Mouse (Mus musculus): ENCODE results near the gene Cd300ld3. TPM values are rescaled to one million over a fixed set of nuclear protein-coding genes. Genes with fewer than 3 reads are reported as not detected.

Gene Cd300ld3
- polyA plus RNA-seq, 1 experiment: 41.5 TPM

DNA sequence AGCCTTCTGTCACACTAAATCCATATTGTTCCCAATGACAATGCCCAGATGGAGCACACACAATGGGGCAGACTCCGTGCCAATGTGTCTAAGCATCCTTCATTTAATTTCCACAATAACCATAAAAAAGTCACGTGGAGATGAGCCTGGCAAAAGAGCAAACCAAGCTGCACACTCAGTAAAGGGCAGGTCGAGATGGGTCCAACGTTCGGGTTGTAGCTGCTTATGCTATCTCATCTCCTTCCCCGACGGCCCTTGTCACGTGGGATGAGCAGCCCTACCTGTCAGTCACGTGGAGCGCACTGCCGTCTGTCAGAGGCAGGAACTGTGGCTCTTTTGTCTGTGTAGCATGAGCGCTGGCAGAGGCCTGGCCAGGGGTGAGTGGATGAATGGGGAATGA, 36.4 kb upstream of the Cd300ld3 start:
- H3K4me3 ChIP-seq (ENCODE audit: control insufficient read depth, insufficient read depth, low read length): no peak overlapping the region
- no peak for TF ChIP-seq CTCF (IDR thresholded peaks at IDR 0.05; ENCODE audit: borderline replicate concordance, control insufficient read depth, extremely low read depth, insufficient read depth, low read length, poor library complexity)
- no peak for TF ChIP-seq POLR2A (IDR thresholded peaks at IDR 0.05; ENCODE audit: control insufficient read depth, extremely low read depth, insufficient read depth, low read length, poor library complexity)
- no peaks in the 10 kb centered on the region for H3K36me3 ChIP-seq (ENCODE audit: control insufficient read depth, insufficient read depth, low read length)
- DNase-seq: no peak
- 70% methylated on average over 12 of the region's 12 CpGs for WGBS
- 0 out of 2 replicates have a peak, but pooled peaks cover 2% of the 10 kb centered on the region for H3K4me1 ChIP-seq (replicated peaks; ENCODE audit: control insufficient read depth, insufficient read depth, low read length)
- H3K27ac ChIP-seq (ENCODE audit: control insufficient read depth, insufficient read depth, low read length): no peak overlapping the region
- H3K27me3 ChIP-seq (ENCODE audit: control insufficient read depth, insufficient read depth, low read length): no peaks in the 10 kb centered on the region; the same call in 1 of the 2 replicates

DNA sequence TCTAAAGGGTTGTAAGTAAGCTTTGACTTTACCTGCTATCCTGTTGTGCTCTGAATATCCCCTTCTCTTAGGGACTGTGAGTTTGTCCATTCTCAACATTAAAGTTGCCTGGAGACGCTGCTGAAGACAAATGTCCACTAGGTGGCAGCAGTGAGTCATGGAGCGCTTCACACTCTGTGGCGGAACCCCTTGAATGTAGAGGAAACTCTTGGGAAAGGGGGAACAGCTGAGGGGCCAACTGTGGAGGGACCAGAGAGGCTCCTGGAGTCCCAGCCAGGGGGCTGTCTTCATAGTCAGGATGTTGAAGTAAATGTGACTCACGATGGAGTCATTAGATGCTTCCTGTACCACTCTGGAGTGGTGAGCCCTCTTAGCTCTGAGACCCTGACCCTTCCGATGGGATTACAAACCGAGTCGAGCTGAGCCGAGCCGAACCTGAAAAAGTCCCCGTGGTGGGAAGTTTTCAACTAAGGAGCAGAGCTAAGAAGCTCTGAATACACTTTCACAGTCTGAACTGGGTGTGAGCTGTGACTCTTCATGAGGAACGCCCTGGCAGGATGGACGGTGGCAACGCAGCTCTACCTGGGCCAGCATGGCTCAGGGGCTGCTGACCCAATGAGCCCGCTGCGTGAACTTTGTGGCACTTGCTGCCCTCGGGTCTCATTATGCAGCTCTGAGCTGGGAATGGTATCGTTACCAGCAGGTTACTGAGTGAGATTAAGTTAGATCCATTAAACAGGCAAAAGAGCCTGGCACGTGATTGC, 35.3 kb upstream of the Cd300ld3 start:
- no peaks in the 10 kb centered on the region for H3K36me3 ChIP-seq (ENCODE audit: control insufficient read depth, insufficient read depth, low read length)
- 43% methylated on average over 18 of the region's 18 CpGs for WGBS
- TF ChIP-seq POLR2A (IDR thresholded peaks at IDR 0.05; ENCODE audit: control insufficient read depth, extremely low read depth, insufficient read depth, low read length, poor library complexity) (no peak), CTCF (IDR thresholded peaks at IDR 0.05; ENCODE audit: borderline replicate concordance, control insufficient read depth, extremely low read depth, insufficient read depth, low read length, poor library complexity) (peak; percentile 52; the same call in 1 of the 2 replicates)
- no peak overlapping the region for H3K27ac ChIP-seq (ENCODE audit: control insufficient read depth, insufficient read depth, low read length)
- peak; percentile 63 for DNase-seq
- no peak overlapping the region for H3K4me3 ChIP-seq (ENCODE audit: control insufficient read depth, insufficient read depth, low read length)
- no peaks in the 10 kb centered on the region for H3K27me3 ChIP-seq (ENCODE audit: control insufficient read depth, insufficient read depth, low read length)
- H3K4me1 ChIP-seq (replicated peaks; ENCODE audit: control insufficient read depth, insufficient read depth, low read length): no peaks in the 10 kb centered on the region

DNA sequence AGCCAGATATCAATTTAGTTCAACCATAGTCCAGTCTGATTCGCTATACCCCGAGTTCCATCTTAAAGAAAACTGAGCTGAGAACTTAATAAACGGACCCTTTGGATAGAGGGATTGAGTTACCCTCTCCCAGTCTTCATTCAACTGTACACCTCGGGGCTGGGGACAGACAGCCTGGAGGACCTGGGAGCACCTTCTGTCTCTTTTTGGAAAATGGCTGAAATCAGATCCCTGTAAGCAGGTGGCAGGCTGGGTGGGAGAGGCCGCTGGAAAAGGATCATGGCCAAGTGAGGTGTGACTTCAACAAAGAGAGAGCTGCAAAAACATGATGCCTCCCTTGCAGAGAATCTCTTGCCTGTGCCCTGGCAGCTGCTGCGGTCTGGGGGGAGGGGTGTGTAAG, 34.0 kb upstream of the Cd300ld3 start:
- 72% methylated on average over 6 of the region's 6 CpGs for WGBS
- TF ChIP-seq CTCF (IDR thresholded peaks at IDR 0.05; ENCODE audit: borderline replicate concordance, control insufficient read depth, extremely low read depth, insufficient read depth, low read length, poor library complexity) (no peak), POLR2A (IDR thresholded peaks at IDR 0.05; ENCODE audit: control insufficient read depth, extremely low read depth, insufficient read depth, low read length, poor library complexity) (no peak)
- no peaks in the 10 kb centered on the region for H3K4me1 ChIP-seq (replicated peaks; ENCODE audit: control insufficient read depth, insufficient read depth, low read length)
- no peaks in the 10 kb centered on the region for H3K36me3 ChIP-seq (ENCODE audit: control insufficient read depth, insufficient read depth, low read length)
- H3K27me3 ChIP-seq (ENCODE audit: control insufficient read depth, insufficient read depth, low read length): no peaks in the 10 kb centered on the region
- DNase-seq: no peak
- H3K4me3 ChIP-seq (ENCODE audit: control insufficient read depth, insufficient read depth, low read length): no peak overlapping the region
- no peak overlapping the region for H3K27ac ChIP-seq (ENCODE audit: control insufficient read depth, insufficient read depth, low read length)

DNA sequence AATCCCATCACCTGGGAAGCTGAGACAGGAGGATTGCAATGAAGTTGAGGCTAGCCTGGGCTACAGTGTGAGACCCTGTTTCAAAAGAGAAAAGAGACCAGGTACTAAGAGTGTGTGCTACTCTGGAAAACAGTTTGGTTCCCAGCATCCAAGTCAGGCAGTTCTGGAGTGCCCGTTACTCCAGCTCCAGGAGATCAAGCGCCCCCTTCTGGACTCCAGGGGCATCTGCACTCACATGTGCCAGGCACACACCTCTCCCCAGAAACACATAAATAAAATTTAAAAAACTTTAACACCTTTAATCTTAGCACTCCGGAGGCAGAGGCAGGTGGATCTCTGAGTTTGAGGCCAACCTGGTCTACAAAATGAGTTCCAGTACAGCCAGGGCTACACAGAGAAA, 33.2 kb upstream of the Cd300ld3 start:
- Histone ChIP-seq H3K4me1 (replicated peaks; ENCODE audit: control insufficient read depth, insufficient read depth, low read length) (no peaks in the 10 kb centered on the region), H3K4me3 (ENCODE audit: control insufficient read depth, insufficient read depth, low read length) (no peak overlapping the region), H3K36me3 (ENCODE audit: control insufficient read depth, insufficient read depth, low read length) (no peaks in the 10 kb centered on the region), H3K27me3 (ENCODE audit: control insufficient read depth, insufficient read depth, low read length) (no peaks in the 10 kb centered on the region), H3K27ac (ENCODE audit: control insufficient read depth, insufficient read depth, low read length) (no peak overlapping the region)
- no peak for DNase-seq
- 70% methylated on average over 3 of the region's 3 CpGs for WGBS
- TF ChIP-seq CTCF (IDR thresholded peaks at IDR 0.05; ENCODE audit: borderline replicate concordance, control insufficient read depth, extremely low read depth, insufficient read depth, low read length, poor library complexity) (no peak), POLR2A (IDR thresholded peaks at IDR 0.05; ENCODE audit: control insufficient read depth, extremely low read depth, insufficient read depth, low read length, poor library complexity) (no peak)

DNA sequence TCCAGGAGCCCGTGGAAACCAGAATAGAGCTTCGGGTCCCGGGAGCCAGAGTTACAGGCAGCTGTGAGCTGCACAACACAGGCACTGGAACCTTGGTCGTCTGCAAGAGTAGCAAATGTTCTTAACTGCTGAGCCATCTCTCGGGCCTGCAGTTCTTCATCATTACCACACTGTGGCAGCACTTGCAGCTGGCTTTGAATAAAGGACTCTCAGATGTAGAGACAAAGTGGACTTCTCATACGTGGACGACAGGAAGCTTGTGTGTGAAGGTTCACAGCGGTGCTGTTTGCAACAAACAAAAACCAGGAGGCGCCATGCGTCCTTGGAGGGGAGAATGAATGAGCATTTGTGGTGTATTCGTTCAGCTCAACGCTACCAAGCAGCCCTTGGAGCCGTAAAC, 32.7 kb upstream of the Cd300ld3 start:
- Histone ChIP-seq H3K27ac (ENCODE audit: control insufficient read depth, insufficient read depth, low read length) (no peak overlapping the region), H3K4me3 (ENCODE audit: control insufficient read depth, insufficient read depth, low read length) (no peak overlapping the region), H3K27me3 (ENCODE audit: control insufficient read depth, insufficient read depth, low read length) (no peaks in the 10 kb centered on the region), H3K36me3 (ENCODE audit: control insufficient read depth, insufficient read depth, low read length) (no peaks in the 10 kb centered on the region), H3K4me1 (replicated peaks; ENCODE audit: control insufficient read depth, insufficient read depth, low read length) (no peaks in the 10 kb centered on the region)
- 26% methylated on average over 13 of the region's 13 CpGs for WGBS
- peak; percentile 32 for DNase-seq
- TF ChIP-seq CTCF (IDR thresholded peaks at IDR 0.05; ENCODE audit: borderline replicate concordance, control insufficient read depth, extremely low read depth, insufficient read depth, low read length, poor library complexity) (0 out of 2 replicates have a peak, but pooled peaks have one; percentile 52), POLR2A (IDR thresholded peaks at IDR 0.05; ENCODE audit: control insufficient read depth, extremely low read depth, insufficient read depth, low read length, poor library complexity) (no peak)

DNA sequence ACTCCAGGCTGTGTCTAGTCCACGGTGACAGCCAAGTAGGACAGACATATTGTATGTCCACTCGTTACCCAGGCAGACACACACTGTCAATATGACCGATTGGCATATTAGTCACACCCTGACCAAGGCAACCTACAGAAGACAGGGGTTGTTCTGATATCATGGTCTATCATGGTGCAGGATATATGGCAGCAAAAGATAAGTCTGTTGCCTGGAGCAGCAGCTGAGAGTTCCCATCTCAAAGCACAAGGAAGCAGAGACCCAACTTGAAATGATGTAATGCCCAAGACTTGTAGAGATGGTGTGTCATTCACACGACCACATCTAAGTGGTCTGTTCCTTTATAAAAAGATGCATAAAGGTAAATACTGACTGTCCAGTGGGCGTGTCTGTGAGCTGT, 30.5 kb upstream of the Cd300ld3 start:
- WGBS: 92% methylated on average over 5 of the region's 5 CpGs
- no peaks in the 10 kb centered on the region for H3K27me3 ChIP-seq (ENCODE audit: control insufficient read depth, insufficient read depth, low read length)
- H3K36me3 ChIP-seq (ENCODE audit: control insufficient read depth, insufficient read depth, low read length): no peaks in the 10 kb centered on the region
- no peak for DNase-seq
- H3K4me3 ChIP-seq (ENCODE audit: control insufficient read depth, insufficient read depth, low read length): no peak overlapping the region
- no peaks in the 10 kb centered on the region for H3K4me1 ChIP-seq (replicated peaks; ENCODE audit: control insufficient read depth, insufficient read depth, low read length)
- no peak overlapping the region for H3K27ac ChIP-seq (ENCODE audit: control insufficient read depth, insufficient read depth, low read length)
- TF ChIP-seq POLR2A (IDR thresholded peaks at IDR 0.05; ENCODE audit: control insufficient read depth, extremely low read depth, insufficient read depth, low read length, poor library complexity) (no peak), CTCF (IDR thresholded peaks at IDR 0.05; ENCODE audit: borderline replicate concordance, control insufficient read depth, extremely low read depth, insufficient read depth, low read length, poor library complexity) (no peak)
